Mouse (Mus musculus) frontal cortex, postnatal 10 days (tissue): ENCODE measurements around the gene Arf4.

ENCODE experiments used
- DNase-seq, 2 experiments: peaks; one replicate each; pipeline ENCODE4 v3.0.0; 2022; ENCODE audit warnings: low spot score in 2 of 2, mixed read lengths in 1 of 2

Arf4 gene

GRCm38 (mm10) chr14:26637851-26638707, at the start of gene Arf4:
Arf4 (plus strand) TSS chr14:26638074.
- DNase-seq, result peak; percentile 97

- DNase-seq, result no peak
These were observed 46.5 kb upstream of the Arf4 start for GRCm38 (mm10) chr14:26591353-26591752.

GRCm38 (mm10) chr14:26593281-26593895, 44.5 kb upstream of the Arf4 start:
- no peak for DNase-seq

GRCm38 (mm10) chr14:26595167-26595566, 42.7 kb upstream of the Arf4 start:
- no peak for DNase-seq

- no peak for DNase-seq
These were observed 42.0 kb upstream of the Arf4 start for GRCm38 (mm10) chr14:26595695-26596365.

- DNase-seq, result no peak
These were observed 32.5 kb upstream of the Arf4 start for GRCm38 (mm10) chr14:26605354-26605753.

GRCm38 (mm10) chr14:26609674-26610073, 28.2 kb upstream of the Arf4 start:
- DNase-seq, result no peak

GRCm38 (mm10) chr14:26610689-26611088, 27.2 kb upstream of the Arf4 start:
- DNase-seq, result no peak

GRCm38 (mm10) chr14:26625301-26625700, 12.6 kb upstream of the Arf4 start:
- no peak for DNase-seq

- DNase-seq, result no peak
These were observed 11.2 kb upstream of the Arf4 start for GRCm38 (mm10) chr14:26626605-26627140.

GRCm38 (mm10) chr14:26637025-26637850, 636 bp upstream of the Arf4 start:
- DNase-seq, result peak in 1 of 2 experiments; percentile 13

- peak; percentile 26 to 38 for DNase-seq
These were observed 822 bp downstream of the Arf4 start for GRCm38 (mm10) chr14:26638708-26639084.

GRCm38 (mm10) chr14:26639251-26639650, 1.4 kb downstream of the Arf4 start:
- DNase-seq, result no peak

- no peak for DNase-seq
These were observed 2.1 kb downstream of the Arf4 start for GRCm38 (mm10) chr14:26639961-26640360.

- no peak for DNase-seq
These were observed 5.2 kb downstream of the Arf4 start for GRCm38 (mm10) chr14:26643006-26643624.

GRCm38 (mm10) chr14:26645989-26646650, 8.2 kb downstream of the Arf4 start:
- peak in 1 of 2 experiments; percentile 22 for DNase-seq

GRCm38 (mm10) chr14:26647811-26648210, 9.9 kb downstream of the Arf4 start:
- no peak for DNase-seq

- no peak for DNase-seq
These were observed 14.0 kb downstream of the Arf4 start for GRCm38 (mm10) chr14:26651901-26652300.

- no peak for DNase-seq
These were observed 20.3 kb downstream of the Arf4 start for GRCm38 (mm10) chr14:26658178-26658577.

GRCm38 (mm10) chr14:26660233-26660632, 22.4 kb downstream of the Arf4 start:
- DNase-seq, result no peak
